Mouse (Mus musculus): Measurements from ENCODE around the gene Slc47a2. TPM values are rescaled to one million over a fixed set of nuclear protein-coding genes. Genes with fewer than 3 reads are reported as not detected.
A peak's percentile ranks its signal among the peaks of the same experiment; 100 is the strongest.

The Slc47a2 gene
- total and polyA plus RNA-seq, 3 experiments = 0.15 to 0.25 TPM; not detected in 1

- Histone ChIP-seq H3K79me2 (ENCODE audit: control insufficient read depth, insufficient read depth, low read length, poor library complexity) (no peaks in the 10 kb centered on the region; the same call in 1 of the 2 replicates), H3K9me3 (replicated peaks; ENCODE audit: insufficient read depth, low read length) (no peaks in the 10 kb centered on the region), H3K36me3 (ENCODE audit: control insufficient read depth in 1 of 2, insufficient read depth in 2 of 2, low read length in 2 of 2) (peaks cover 2 to 10% of the 10 kb centered on the region in 2 experiments; a peak in 3 of 4 replicates), H3K27ac (ENCODE audit: control insufficient read depth, low read depth, low read length) (peak within 1 kb of the TSS; percentile 87), H3K4me1 (ENCODE audit: control insufficient read depth in 1 of 2, insufficient read depth in 2 of 2, low read length in 2 of 2) (peaks cover 4 to 6% of the 10 kb centered on the region in 2 experiments), H3K27me3 (ENCODE audit: control insufficient read depth in 1 of 2, insufficient read depth in 2 of 2, low read length in 2 of 2) (no peaks in the 10 kb centered on the region), H3K9ac (ENCODE audit: control insufficient read depth, low read depth, low read length, poor library complexity, severe bottlenecking) (peak within 1 kb of the TSS; percentile 79), H3K4me3 (ENCODE audit: control insufficient read depth in 1 of 2, insufficient read depth in 1 of 2, low read depth in 2 of 2, low read length in 2 of 2) (peak within 1 kb of the TSS; percentile 79 to 81)
- DNase-seq (ENCODE audit: low read depth, low spot score) = peak; percentile 100
- peak; percentile 95 for TF ChIP-seq POLR2AphosphoS2 (IDR thresholded peaks at IDR 0.05; ENCODE audit: low read length)
- peak; percentile 74 for TF ChIP-seq ETS1 (IDR thresholded peaks at IDR 0.05; ENCODE audit: low read depth, low read length)
- peak; percentile 85 for TF ChIP-seq SIN3A (IDR thresholded peaks at IDR 0.05; ENCODE audit: low read length)
- TF ChIP-seq MAFK (IDR thresholded peaks at IDR 0.05; ENCODE audit: borderline replicate concordance, low read depth, low read length) = no peak
- TF ChIP-seq USF2 (IDR thresholded peaks at IDR 0.05; ENCODE audit: borderline replicate concordance in 1 of 2, insufficient read depth in 1 of 2, low read depth in 1 of 2, low read length in 2 of 2) = peak; percentile 94 to 98
- peak; percentile 97 for TF ChIP-seq NELFE (IDR thresholded peaks at IDR 0.05; ENCODE audit: low read depth, low read length)
- TF ChIP-seq KAT2A (conservative IDR thresholded peaks at IDR 0.05; ENCODE audit: low read depth, low read length) = no peak; the same call in 1 of the 2 replicates
- TF ChIP-seq HCFC1 (IDR thresholded peaks at IDR 0.05; ENCODE audit: low read depth, low read length) = peak; percentile 79
- TF ChIP-seq EP300 (IDR thresholded peaks at IDR 0.05; ENCODE audit: low read depth in 1 of 2, low read length in 2 of 2) = peak in 1 of 2 experiments; percentile 53; a peak in 2 of 4 replicates
- TF ChIP-seq JUND (IDR thresholded peaks at IDR 0.05; ENCODE audit: low read depth, low read length) = no peak
- 0 out of 2 replicates have a peak, but pooled peaks have one; percentile 17 for TF ChIP-seq ZC3H11A (IDR thresholded peaks at IDR 0.05; ENCODE audit: low read depth, low read length)
- TF ChIP-seq CTCF (IDR thresholded peaks at IDR 0.05 in 2 of 3, conservative IDR thresholded peaks at IDR 0.05 in 1 of 3; ENCODE audit: control insufficient read depth in 1 of 3, insufficient read depth in 1 of 3, low read depth in 2 of 3, low read length in 3 of 3, poor library complexity in 1 of 3, severe bottlenecking in 1 of 3) = peak in 2 of 3 experiments; percentile 3 to 10; a peak in 1 of 6 replicates
- no peak for TF ChIP-seq CHD2 (IDR thresholded peaks at IDR 0.05; ENCODE audit: low read length)
- TF ChIP-seq POLR2A (IDR thresholded peaks at IDR 0.05; ENCODE audit: control insufficient read depth in 1 of 2, insufficient read depth in 1 of 2, low read depth in 1 of 2, low read length in 2 of 2, poor library complexity in 1 of 2) = peak; percentile 98 to 99
- no peak for TF ChIP-seq TAL1 (IDR thresholded peaks at IDR 0.05; ENCODE audit: low read length)
- TF ChIP-seq MAZ (IDR thresholded peaks at IDR 0.05; ENCODE audit: low read depth, low read length) = peak; percentile 61; the same call in 1 of the 2 replicates
- TF ChIP-seq ZNF384 (IDR thresholded peaks at IDR 0.05; ENCODE audit: low read depth, low read length) = no peak
- 0 out of 2 replicates have a peak, but pooled peaks have one; percentile 34 for TF ChIP-seq NRF1 (IDR thresholded peaks at IDR 0.05; ENCODE audit: insufficient read depth, low read depth, low read length, poor library complexity, severe bottlenecking)
- peak; percentile 98 for TF ChIP-seq ZMIZ1 (IDR thresholded peaks at IDR 0.05; ENCODE audit: low read depth, low read length)
- TF ChIP-seq E2F4 (IDR thresholded peaks at IDR 0.05; ENCODE audit: borderline replicate concordance, low read depth, low read length) = peak; percentile 10; the same call in 1 of the 2 replicates
- peak; percentile 85 for TF ChIP-seq BHLHE40 (IDR thresholded peaks at IDR 0.05; ENCODE audit: borderline replicate concordance, low read depth, low read length)
- peak; percentile 80 for TF ChIP-seq TCF12 (IDR thresholded peaks at IDR 0.05; ENCODE audit: low read depth, low read length)
- peak; percentile 73; the same call in 1 of the 2 replicates for TF ChIP-seq POLR2AphosphoS5 (IDR thresholded peaks at IDR 0.05; ENCODE audit: borderline replicate concordance, low read depth, low read length)
- no peak; the same call in 1 of the 2 replicates for TF ChIP-seq CHD1 (IDR thresholded peaks at IDR 0.05; ENCODE audit: low read depth, low read length)
- peak; percentile 59; the same call in 1 of the 2 replicates for TF ChIP-seq MXI1 (IDR thresholded peaks at IDR 0.05; ENCODE audit: low read depth, low read length)
- no peak for TF ChIP-seq MEF2A (IDR thresholded peaks at IDR 0.05; ENCODE audit: extremely low read depth, insufficient replicate concordance, low read depth, low read length, poor library complexity, severe bottlenecking)
- peak; percentile 100 for TF ChIP-seq USF1 (IDR thresholded peaks at IDR 0.05; ENCODE audit: low read depth, low read length)
- no peak for TF ChIP-seq RAD21 (IDR thresholded peaks at IDR 0.05; ENCODE audit: low read depth, low read length)
- 0 out of 2 replicates have a peak, but pooled peaks have one; percentile 10 for TF ChIP-seq MYB (IDR thresholded peaks at IDR 0.05; ENCODE audit: low read depth, low read length)
- TF ChIP-seq UBTF (IDR thresholded peaks at IDR 0.05; ENCODE audit: borderline replicate concordance, insufficient read depth, low read depth, low read length) = peak; percentile 55; the same call in 1 of the 2 replicates
- peak; percentile 91 for TF ChIP-seq TBP (IDR thresholded peaks at IDR 0.05; ENCODE audit: low read depth, low read length)
- peak; percentile 47; the same call in 1 of the 2 replicates for TF ChIP-seq RCOR1 (IDR thresholded peaks at IDR 0.05; ENCODE audit: low read depth, low read length)
- peak; percentile 74 for TF ChIP-seq GATA1 (IDR thresholded peaks at IDR 0.05; ENCODE audit: low read depth, low read length)
Observed at GRCm38 (mm10) chr11:61266551-61267533, 75.8 kb downstream of the Slc47a2 start, which contains the start of gene Aldh3a2. Gene Aldh3a2, minus strand, starts transcription at chr11:61267464.

All from MEL (cell line).